Mouse (Mus musculus) liver, embryonic 16.5 days (tissue): ENCODE data around the gene Usp36. TPM values are rescaled to one million over a fixed set of nuclear protein-coding genes. Genes with fewer than 3 reads are reported as not detected.

Source experiments
- ATAC-seq: fragments of 200-750 bp; cut with Nextera tagmentation; 2 replicates; pipeline ENCODE4 v1.8.0; 2017; ENCODE audit warnings: low read depth, mild to moderate bottlenecking, moderate number of reproducible peaks, moderate library complexity
- H3K27ac ChIP-seq: fragments of 300-500 bp; sonication (generic); 2 replicates; pipeline ENCODE4 v1.5.1; 2014; ENCODE audit warnings: mild to moderate bottlenecking, low read length
- H3K27me3 ChIP-seq: fragments of 300-500 bp; sonication (generic); 2 replicates; pipeline ENCODE4 v1.6.1; 2014; ENCODE audit warnings: low read depth, low read length, mixed read lengths; ENCODE audit not compliant: control insufficient read depth, insufficient read depth
- H3K36me3 ChIP-seq: fragments of 300-500 bp; sonication (generic); 2 replicates; pipeline ENCODE4 v1.6.1; 2014; ENCODE audit warnings: mild to moderate bottlenecking; ENCODE audit not compliant: control insufficient read depth, insufficient read depth
- H3K4me1 ChIP-seq: fragments of 300-500 bp; sonication (generic); 2 replicates; pipeline ENCODE4 v1.6.1; 2014; ENCODE audit warnings: low read depth, low read length, mixed read lengths; ENCODE audit not compliant: control insufficient read depth
- H3K4me2 ChIP-seq: fragments of 300-500 bp; sonication (generic); 2 replicates; pipeline ENCODE4 v1.6.1; 2014; ENCODE audit warnings: low read depth, low read length, mixed read lengths
- H3K4me3 ChIP-seq: fragments of 300-500 bp; sonication (generic); 2 replicates; pipeline ENCODE4 v1.5.1; 2014; ENCODE audit warnings: low read depth, mild to moderate bottlenecking, low read length
- H3K9ac ChIP-seq: fragments of 300-500 bp; sonication (generic); 2 replicates; pipeline ENCODE4 v1.6.1; 2014; ENCODE audit warnings: low read depth, low read length
- H3K9me3 ChIP-seq: fragments of 300-500 bp; sonication (generic); replicated peaks from 2 replicates; pipeline ENCODE4 v1.6.1; 2016; ENCODE audit warnings: low read length; ENCODE audit not compliant: control insufficient read depth
- WGBS: fragments of 180-500 bp; shearing (Covaris S2); extraction: QIAGEN DNeasy Blood & Tissue Kit; methylation state at CpG from one replicate; pipeline ENCODE4 v1.1.7; 2014; ENCODE audit not compliant: insufficient replicate concordance; 5-methylcytosine and 5-hydroxymethylcytosine counted together
- polyA plus RNA-seq: library from polyadenylated mRNA; unstranded; fragments of >200 nt; fragmentation: Nextera tagmentation; extraction: Ambion mirVana; gene quantifications from 2 replicates; pipeline ENCODE4 v1.2.1, GENCODE M21; 2015

The Usp36 gene
- polyA plus RNA-seq, 1 experiment from 2014 or later, result 5.7 TPM

- H3K4me2 ChIP-seq, result peak overlapping the region; percentile 97
- H3K27ac ChIP-seq, result peak overlapping the region; percentile 88
- WGBS, result 4% methylated on average over 5 of the region's 5 CpGs
- H3K4me3 ChIP-seq, result peak overlapping the region; percentile 78
- peaks cover 25% of the 10 kb centered on the region for H3K4me1 ChIP-seq
- H3K9me3 ChIP-seq, result no peaks in the 10 kb centered on the region
- no peaks in the 10 kb centered on the region for H3K36me3 ChIP-seq
- peak overlapping the region; percentile 67 for H3K9ac ChIP-seq
- peaks cover 7% of the 10 kb centered on the region for H3K27me3 ChIP-seq
- ATAC-seq, result no peak
These were observed 41.0 kb downstream of the Usp36 start for GRCm38 (mm10) chr11:118249012-118249383.

- H3K9ac ChIP-seq, result peak within 1 kb of the TSS; percentile 82
- peak within 1 kb of the TSS; percentile 88 for H3K27ac ChIP-seq
- H3K36me3 ChIP-seq, result no peaks in the 10 kb centered on the region
- peaks cover 25% of the 10 kb centered on the region for H3K4me1 ChIP-seq
- under 1% methylated on average over 84 of the region's 86 CpGs for WGBS
- no peaks in the 10 kb centered on the region for H3K9me3 ChIP-seq
- peak within 1 kb of the TSS; percentile 78 for H3K4me3 ChIP-seq
- peak; percentile 93 for ATAC-seq
- peaks cover 7% of the 10 kb centered on the region for H3K27me3 ChIP-seq
- peak within 1 kb of the TSS; percentile 97 for H3K4me2 ChIP-seq
These were observed 41.7 kb downstream of the Usp36 start, which contains the start of gene Cyth1 for GRCm38 (mm10) chr11:118248150-118249011. Gene Cyth1 (minus strand): TSS chr11:118248592.

GRCm38 (mm10) chr11:118247359-118248095 lies 42.5 kb downstream of the Usp36 start:
- WGBS, result 2% methylated on average over 43 of the region's 43 CpGs
- ATAC-seq, result no peak
- Histone ChIP-seq H3K27ac (peak overlapping the region; percentile 57; the same call in 1 of the 2 replicates), H3K27me3 (peaks cover 7% of the 10 kb centered on the region), H3K9ac (peak overlapping the region; percentile 82), H3K4me3 (peak overlapping the region; percentile 78), H3K4me2 (peak overlapping the region; percentile 97), H3K9me3 (no peaks in the 10 kb centered on the region), H3K36me3 (no peaks in the 10 kb centered on the region), H3K4me1 (peaks cover 25% of the 10 kb centered on the region)

GRCm38 (mm10) chr11:118246724-118247123 lies 43.3 kb downstream of the Usp36 start:
- Histone ChIP-seq H3K4me3 (peak overlapping the region; percentile 78), H3K27me3 (peaks cover 7% of the 10 kb centered on the region), H3K36me3 (no peaks in the 10 kb centered on the region), H3K4me2 (peak overlapping the region; percentile 97), H3K9ac (peak overlapping the region; percentile 82; the same call in 1 of the 2 replicates), H3K4me1 (peaks cover 25% of the 10 kb centered on the region), H3K9me3 (no peaks in the 10 kb centered on the region), H3K27ac (no peak overlapping the region)
- ATAC-seq, result no peak
- WGBS, result 52% methylated on average over 5 of the region's 5 CpGs

GRCm38 (mm10) chr11:118245130-118245529 lies 44.9 kb downstream of the Usp36 start:
- ATAC-seq, result no peak
- 76% methylated on average over 2 of the region's 2 CpGs for WGBS
- Histone ChIP-seq H3K9ac (no peak overlapping the region), H3K4me3 (no peak overlapping the region), H3K36me3 (no peaks in the 10 kb centered on the region), H3K4me2 (no peak overlapping the region), H3K4me1 (peaks cover 25% of the 10 kb centered on the region), H3K9me3 (no peaks in the 10 kb centered on the region), H3K27ac (no peak overlapping the region), H3K27me3 (peaks cover 7% of the 10 kb centered on the region)

- 46% methylated on average over 6 of the region's 6 CpGs for WGBS
- Histone ChIP-seq H3K4me1 (peaks cover 16% of the 10 kb centered on the region), H3K4me3 (no peak overlapping the region), H3K27me3 (peaks cover 7% of the 10 kb centered on the region), H3K9me3 (no peaks in the 10 kb centered on the region), H3K9ac (no peak overlapping the region), H3K36me3 (no peaks in the 10 kb centered on the region), H3K27ac (0 out of 2 replicates have a peak overlapping the region, but pooled peaks have one; percentile 17), H3K4me2 (no peak overlapping the region)
- no peak for ATAC-seq
These were observed 46.3 kb downstream of the Usp36 start for GRCm38 (mm10) chr11:118243627-118244261.

- Histone ChIP-seq H3K9me3 (no peaks in the 10 kb centered on the region), H3K27me3 (peaks cover 4% of the 10 kb centered on the region), H3K4me3 (no peak overlapping the region), H3K27ac (no peak overlapping the region), H3K9ac (no peak overlapping the region), H3K36me3 (no peaks in the 10 kb centered on the region), H3K4me2 (no peak overlapping the region), H3K4me1 (peaks cover 11% of the 10 kb centered on the region)
- no peak for ATAC-seq
- 61% methylated on average over 4 of the region's 4 CpGs for whole genome bisulfite sequencing
These were observed 47.5 kb downstream of the Usp36 start for GRCm38 (mm10) chr11:118242506-118242905.

GRCm38 (mm10) chr11:118240388-118240787 lies 49.7 kb downstream of the Usp36 start:
- Histone ChIP-seq H3K27me3 (no peaks in the 10 kb centered on the region), H3K4me1 (peaks cover 6% of the 10 kb centered on the region), H3K9me3 (no peaks in the 10 kb centered on the region), H3K4me2 (no peak overlapping the region), H3K36me3 (no peaks in the 10 kb centered on the region), H3K4me3 (no peak overlapping the region), H3K9ac (no peak overlapping the region), H3K27ac (no peak overlapping the region)
- WGBS, result 53% methylated on average over 4 of the region's 4 CpGs
- no peak for ATAC-seq
